26 mouse cellular contexts compared by ENCODE assay signal in genomic region chr14:79161741-79162140, GRCm38 (mm10).
"Had no signal": no experiment of that assay in that cellular context is flagged by ENCODE, and none has a peak within 500 bp of the region (broad histone marks: within the 10 kb centered on the region; RNA-seq: fewer than 3 reads in every experiment).

No protein-coding gene starts in this region.

- H3K4me2 ChIP-seq: heart, embryonic 11.5 days; heart, embryonic 13.5 days; heart, embryonic 15.5 days; hindbrain, embryonic 12.5 days; hindbrain, embryonic 14.5 days; intestine, embryonic 15.5 days; limb, embryonic 12.5 days; liver, embryonic 11.5 days had no signal

- H3K9ac ChIP-seq: heart, embryonic 13.5 days; heart, embryonic 15.5 days; hindbrain, embryonic 12.5 days; hindbrain, embryonic 14.5 days; intestine, embryonic 15.5 days; limb, embryonic 12.5 days had no signal

- DNase-seq: gastrocnemius, adult 2 months; gastrocnemius, postnatal 10 days; gastrocnemius, postnatal 25 days; heart, adult 2 months; heart, postnatal 4 days; kidney, adult 18-20 months; kidney, adult 8-10 months; kidney, postnatal 10 days; kidney, postnatal 25 days; kidney, postnatal 4 days; liver had no signal

- H3K36me3 ChIP-seq: hindbrain, embryonic 12.5 days; intestine, embryonic 15.5 days; limb, embryonic 10.5 days had no signal

- H3K9me3 ChIP-seq: heart, embryonic 13.5 days; heart, embryonic 15.5 days; hindbrain, embryonic 10.5 days; hindbrain, embryonic 12.5 days; intestine, embryonic 15.5 days; limb, embryonic 10.5 days; limb, embryonic 12.5 days had no signal

- H3K4me3 ChIP-seq: gastrocnemius, adult 2 months; heart, adult 2 months; heart, embryonic 13.5 days; heart, embryonic 15.5 days; hindbrain, embryonic 10.5 days; hindbrain, embryonic 12.5 days; intestine, embryonic 15.5 days; layer of hippocampus, adult 2 months; left cerebral cortex, adult 2 months; limb, embryonic 10.5 days; limb, embryonic 12.5 days had no signal

- ATAC-seq: hindbrain, embryonic 16.5 days; inflammation-experienced regulatory T-cells, adult 6 months; intestine, embryonic 15.5 days; intestine, postnatal 0 days had no signal

- H3K27me3 ChIP-seq: heart, embryonic 13.5 days; heart, embryonic 15.5 days; hindbrain, embryonic 12.5 days; intestine, embryonic 15.5 days; limb, embryonic 12.5 days had no signal

- H3K27ac ChIP-seq: heart, adult 2 months; heart, embryonic 13.5 days; heart, embryonic 15.5 days; hindbrain, embryonic 10.5 days; hindbrain, embryonic 12.5 days; hindbrain, embryonic 14.5 days; intestine, embryonic 15.5 days; layer of hippocampus, adult 2 months; left cerebral cortex, adult 2 months; limb, embryonic 10.5 days; limb, embryonic 12.5 days had no signal
